Mouse (Mus musculus): ENCODE data around the gene Ubr1. TPM values are rescaled to one million over a fixed set of nuclear protein-coding genes. Genes with fewer than 3 reads are reported as not detected.
"Not testable (repeated sequence)": the region's sequence is repeated elsewhere in the genome, so short reads cannot be mapped to it uniquely, and the experiment has no call there.

The Ubr1 gene
- 10 to 100 TPM; 23.6 to 25.2 TPM for total RNA-seq (2021)
- long read RNA-seq, experiment 1, partial matches to known transcripts, result 5 of 6 reads
- long read RNA-seq, experiment 1, other reads (novel, unspliced or antisense), result 1 of 6 reads
- long read RNA-seq, experiment 2, partial matches to known transcripts, result 3 of 6 reads
- long read RNA-seq, experiment 2, other reads (novel, unspliced or antisense), result 3 of 6 reads

- DNase-seq, result peak; percentile 86 to 90
- intact Hi-C loops (cut with DNase I), result no loop called here
These were observed at the start of gene Ubr1 for GRCm38 (mm10) chr2:120970559-120971080. Gene Ubr1 (minus strand): TSS chr2:120970715.

GRCm38 (mm10) chr2:121017151-121017550, 46.6 kb upstream of the Ubr1 start:
- intact Hi-C loops (cut with DNase I), result no loop called here
- DNase-seq, result no peak

GRCm38 (mm10) chr2:121016226-121016625, 45.7 kb upstream of the Ubr1 start:
- intact Hi-C loops (cut with DNase I), result no loop called here
- DNase-seq, result no peak

GRCm38 (mm10) chr2:121015507-121015906, 45.0 kb upstream of the Ubr1 start:
- intact Hi-C loops (cut with DNase I), result no loop called here

GRCm38 (mm10) chr2:121012676-121013075, 42.2 kb upstream of the Ubr1 start:
- DNase-seq, result no peak
- intact Hi-C loops (cut with DNase I), result no loop called here

More at GRCm38 (mm10) chr2:121015507-121015906, 45.0 kb upstream of the Ubr1 start:
- DNase-seq, result no peak

GRCm38 (mm10) chr2:121009071-121009677, 38.7 kb upstream of the Ubr1 start:
- intact Hi-C loops (cut with DNase I), result no loop called here
- DNase-seq, result no peak

- intact Hi-C loops (cut with DNase I), result no loop called here
- DNase-seq, result no peak
These were observed 38.1 kb upstream of the Ubr1 start for GRCm38 (mm10) chr2:121008664-121009007.

GRCm38 (mm10) chr2:121007925-121008663, 37.6 kb upstream of the Ubr1 start, which contains the start of gene Ccndbp1:
Gene Ccndbp1 (plus strand): TSS chr2:121008403.
- DNase-seq, result peak; percentile 91 to 93
- intact Hi-C loops (cut with DNase I), result no loop called here

GRCm38 (mm10) chr2:121006986-121007385, 36.5 kb upstream of the Ubr1 start:
- DNase-seq, result no peak
- intact Hi-C loops (cut with DNase I), result no loop called here

GRCm38 (mm10) chr2:121004018-121004811, 33.7 kb upstream of the Ubr1 start:
- DNase-seq, result no peak
- intact Hi-C loops (cut with DNase I), result no loop called here

GRCm38 (mm10) chr2:121003586-121003985, 33.1 kb upstream of the Ubr1 start:
- no peak for DNase-seq
- intact Hi-C loops (cut with DNase I), result no loop called here

- DNase-seq, result no peak
- intact Hi-C loops (cut with DNase I), result no loop called here
These were observed 28.3 kb upstream of the Ubr1 start for GRCm38 (mm10) chr2:120998863-120999262.

GRCm38 (mm10) chr2:120996607-120997006, 26.1 kb upstream of the Ubr1 start:
- intact Hi-C loops (cut with DNase I); DNase-seq: not testable (repeated sequence)

- no peak for DNase-seq
- intact Hi-C loops (cut with DNase I), result no loop called here
These were observed 20.7 kb upstream of the Ubr1 start for GRCm38 (mm10) chr2:120991196-120991595.

GRCm38 (mm10) chr2:120985241-120985640, 14.7 kb upstream of the Ubr1 start:
- intact Hi-C loops (cut with DNase I), result no loop called here
- DNase-seq, result no peak

- intact Hi-C loops (cut with DNase I), result no loop called here
These were observed 13.1 kb upstream of the Ubr1 start for GRCm38 (mm10) chr2:120983611-120984010.

GRCm38 (mm10) chr2:120980861-120981260, 10.3 kb upstream of the Ubr1 start:
- no peak for DNase-seq
- intact Hi-C loops (cut with DNase I), result no loop called here

More at GRCm38 (mm10) chr2:120983611-120984010, 13.1 kb upstream of the Ubr1 start:
- no peak for DNase-seq

- intact Hi-C loops (cut with DNase I), result no loop called here
- no peak for DNase-seq
These were observed 9.3 kb upstream of the Ubr1 start for GRCm38 (mm10) chr2:120979819-120980218.

GRCm38 (mm10) chr2:120978693-120979037, 8.2 kb upstream of the Ubr1 start:
- DNase-seq, result no peak
- intact Hi-C loops (cut with DNase I), result no loop called here

- no peak for DNase-seq
- intact Hi-C loops (cut with DNase I), result no loop called here
These were observed 7.6 kb upstream of the Ubr1 start for GRCm38 (mm10) chr2:120977926-120978692.

All from heart, postnatal 14 days (tissue).